Mouse (Mus musculus) megakaryocyte, embryonic 14.5 days (primary cell): ENCODE results near the gene Cct8.

Experiments
- FLI1 ChIP-seq: IDR thresholded peaks from 2 replicates; pipeline ENCODE4 v1.6.1; 2012; ENCODE audit warnings: low read length, inconsistent platforms, mixed read lengths
- GATA1 ChIP-seq: IDR thresholded peaks from 3 replicates; pipeline ENCODE4 v1.6.1; 2012; ENCODE audit warnings: mixed read lengths, low read length, inconsistent platforms, borderline replicate concordance

DNA sequence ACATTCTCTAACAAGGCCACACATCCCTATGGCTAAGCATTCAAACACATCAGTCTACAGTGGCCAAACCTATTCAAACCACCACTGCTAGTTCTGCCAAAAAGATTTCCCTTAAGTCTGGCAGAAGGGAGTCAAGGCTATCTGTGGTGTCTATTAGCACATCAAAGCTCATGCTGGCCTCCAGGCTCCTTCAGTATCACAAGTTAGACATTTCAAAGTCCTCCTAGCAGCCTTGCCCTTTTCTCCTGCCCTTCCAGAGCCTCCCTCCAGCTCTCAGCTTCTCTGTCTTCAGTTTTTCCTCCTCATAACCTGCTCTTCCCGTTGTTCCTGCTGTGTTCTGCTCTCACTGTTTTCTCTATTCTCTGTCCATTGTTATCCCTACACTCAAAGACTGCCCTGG lies 51.6 kb downstream of the Cct8 start:
- TF ChIP-seq GATA1 (no peak), FLI1 (no peak)
